Mouse (Mus musculus): ENCODE measurements around the gene Trpv2. TPM values are rescaled to one million over a fixed set of nuclear protein-coding genes. Genes with fewer than 3 reads are reported as not detected.

Trpv2 gene
- not detected for polyA plus RNA-seq (2014; fragmentation: Illumina TruSeq; extraction: RNeasy Lipid Tissue Mini Kit (QIAGEN cat#74804); ENCODE audit: low read depth, low replicate concordance)

DNA sequence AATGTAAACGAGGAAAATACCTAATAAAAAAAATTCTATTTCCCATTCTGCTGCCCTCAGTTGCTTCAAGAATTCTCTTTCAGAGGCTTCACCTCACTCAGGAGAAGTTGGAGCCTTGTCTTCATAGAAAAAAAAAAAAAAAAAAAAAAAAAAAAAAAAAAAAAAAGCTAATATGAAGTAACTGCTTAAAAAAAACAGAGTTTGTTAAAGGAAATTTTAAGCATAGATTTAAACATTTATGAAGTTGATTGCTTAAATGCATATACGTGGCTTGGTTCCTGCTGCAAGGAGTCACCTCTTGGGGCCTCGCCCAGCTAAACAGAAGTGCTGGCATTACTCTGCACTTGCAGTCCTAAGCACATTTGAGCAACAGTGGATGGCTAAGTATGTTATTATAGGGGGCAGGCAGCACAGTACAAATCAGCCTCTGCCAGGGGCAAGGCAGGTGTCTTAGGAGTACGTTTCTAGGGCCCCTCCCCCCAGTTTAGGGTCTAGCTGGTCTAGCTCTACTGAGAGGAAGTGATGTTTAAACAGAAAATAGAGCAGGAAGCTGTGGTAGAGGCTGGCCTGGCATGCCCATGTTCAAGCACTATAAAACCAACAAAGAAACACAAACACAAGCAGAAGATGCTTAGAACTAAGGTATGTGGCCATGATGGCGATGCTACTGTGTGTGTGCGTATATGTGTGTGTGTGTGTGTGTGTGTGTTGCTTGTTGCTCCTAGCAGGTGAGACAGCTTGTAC, at the start of gene Trpv2:
Trpv2 (plus strand) TSS at position 528 of the 744 bp plus-strand sequence.

GRCm38 (mm10) chr11:62539089-62539890, 35.0 kb upstream of the Trpv2 start, which contains the start of gene Cenpv:
Gene Cenpv, minus strand, starts transcription at chr11:62539261.

GRCm38 (mm10) chr11:62550727-62551225, 23.5 kb upstream of the Trpv2 start, which contains the start of gene Ubb:
Gene Ubb, plus strand, starts transcription at chr11:62551171.

DNA sequence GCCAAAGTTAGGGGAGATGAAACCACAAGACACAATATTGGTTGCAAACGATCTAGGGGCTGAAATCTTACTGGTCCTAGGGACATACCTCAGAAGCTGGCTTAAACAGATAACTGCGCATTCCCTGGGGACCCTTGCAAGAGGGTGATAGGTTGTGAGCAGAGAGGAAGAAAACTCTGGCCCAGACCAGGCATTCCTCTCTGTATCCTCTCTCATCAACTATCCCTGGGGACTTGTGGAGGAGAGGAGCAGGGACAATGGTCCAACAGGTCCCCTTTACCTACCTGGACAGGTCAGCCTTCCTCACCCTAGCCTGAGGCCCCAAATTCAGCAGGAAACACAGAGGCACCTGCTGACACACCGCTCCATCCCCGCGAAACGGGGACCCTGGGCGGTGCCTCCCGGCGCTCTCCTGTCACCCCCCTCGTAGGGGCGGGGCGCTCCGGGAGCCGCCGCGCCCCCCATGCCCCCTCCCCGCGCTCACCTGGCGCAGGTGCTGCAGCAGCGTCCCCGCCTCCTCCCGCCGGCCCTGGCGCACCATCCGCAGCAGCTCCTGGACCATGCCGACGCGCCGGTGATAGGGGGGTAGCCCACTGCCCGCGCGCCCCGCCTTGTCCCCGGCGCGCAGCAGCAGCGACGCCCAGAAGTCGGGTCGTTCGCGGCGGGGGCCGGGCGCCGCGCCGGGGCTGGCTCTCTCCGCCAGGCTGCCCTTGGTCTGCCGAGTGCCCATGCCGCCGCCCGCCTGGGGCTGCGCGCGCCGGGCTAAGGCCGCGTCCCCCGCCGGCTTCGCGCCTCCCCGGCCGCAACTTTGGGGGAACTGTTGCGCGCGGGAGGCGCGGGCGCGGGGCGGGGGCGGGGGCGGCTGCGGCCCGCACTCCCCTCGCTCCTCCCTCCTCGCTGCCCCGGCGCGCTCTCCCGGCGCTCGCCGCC, 73.6 kb downstream of the Trpv2 start, which contains the start of gene Lrrc75a:
Lrrc75a (minus strand) TSS at position 863 of the 930 bp plus-strand sequence.

GRCm38 (mm10) chr11:62648591-62649391, 74.5 kb downstream of the Trpv2 start, which contains the start of gene Mmgt2:
Gene Mmgt2, plus strand, starts transcription at chr11:62648664.

Other genes with a start within 250 kb of the Trpv2 start
- 4.7 TPM for gene Pigl, start 116.0 kb upstream of the Trpv2 start, polyA plus RNA-seq (2014; fragmentation: Illumina TruSeq; extraction: RNeasy Lipid Tissue Mini Kit (QIAGEN cat#74804); ENCODE audit: low read depth, low replicate concordance)
- 189 TPM for gene Ncor1, start 115.9 kb upstream of the Trpv2 start, polyA plus RNA-seq (2014; fragmentation: Illumina TruSeq; extraction: RNeasy Lipid Tissue Mini Kit (QIAGEN cat#74804); ENCODE audit: low read depth, low replicate concordance)
- 17.1 TPM for gene Cenpv, start 35.2 kb upstream of the Trpv2 start, polyA plus RNA-seq (2014; fragmentation: Illumina TruSeq; extraction: RNeasy Lipid Tissue Mini Kit (QIAGEN cat#74804); ENCODE audit: low read depth, low replicate concordance)
- gene Ubb, start 23.3 kb upstream of the Trpv2 start, polyA plus RNA-seq (2014; fragmentation: Illumina TruSeq; extraction: RNeasy Lipid Tissue Mini Kit (QIAGEN cat#74804); ENCODE audit: low read depth, low replicate concordance): 40.9 TPM
- 3.5 TPM for gene Lrrc75a, start 74.0 kb downstream of the Trpv2 start, polyA plus RNA-seq (2014; fragmentation: Illumina TruSeq; extraction: RNeasy Lipid Tissue Mini Kit (QIAGEN cat#74804); ENCODE audit: low read depth, low replicate concordance)
- gene Mmgt2, start 74.2 kb downstream of the Trpv2 start, polyA plus RNA-seq (2014; fragmentation: Illumina TruSeq; extraction: RNeasy Lipid Tissue Mini Kit (QIAGEN cat#74804); ENCODE audit: low read depth, low replicate concordance): 15.0 TPM
- gene Zfp287, start 157.4 kb downstream of the Trpv2 start, polyA plus RNA-seq (2014; fragmentation: Illumina TruSeq; extraction: RNeasy Lipid Tissue Mini Kit (QIAGEN cat#74804); ENCODE audit: low read depth, low replicate concordance): 1.7 TPM
- not detected for gene Gm10428, start 178.6 kb downstream of the Trpv2 start, polyA plus RNA-seq (2014; fragmentation: Illumina TruSeq; extraction: RNeasy Lipid Tissue Mini Kit (QIAGEN cat#74804); ENCODE audit: low read depth, low replicate concordance)
- 1.7 TPM for gene Zfp286, start 215.0 kb downstream of the Trpv2 start, polyA plus RNA-seq (2014; fragmentation: Illumina TruSeq; extraction: RNeasy Lipid Tissue Mini Kit (QIAGEN cat#74804); ENCODE audit: low read depth, low replicate concordance)
- gene Trim16, start 245.7 kb downstream of the Trpv2 start, polyA plus RNA-seq (2014; fragmentation: Illumina TruSeq; extraction: RNeasy Lipid Tissue Mini Kit (QIAGEN cat#74804); ENCODE audit: low read depth, low replicate concordance): 3.8 TPM

All from kidney, adult 10 weeks (tissue).